Mouse (Mus musculus): ENCODE data around the gene 8030411F24Rik. TPM values are rescaled to one million over a fixed set of nuclear protein-coding genes. Genes with fewer than 3 reads are reported as not detected.

8030411F24Rik gene
- polyA plus RNA-seq, 1 experiment from 2014 or later, result not detected

GRCm38 (mm10) chr2:148806696-148807095, 24.9 kb downstream of the 8030411F24Rik start:
- TF ChIP-seq EP300 (IDR thresholded peaks at IDR 0.05), result no peak
- no peak for TF ChIP-seq CTCF (IDR thresholded peaks at IDR 0.05)
- Histone ChIP-seq H3K9me3 (ENCODE audit: low read length) (no peaks in the 10 kb centered on the region), H3K4me2 (replicated peaks; ENCODE audit: low read depth, low read length) (no peak overlapping the region), H3K4me3 (ENCODE audit: low read depth, low read length) (no peak overlapping the region), H3K36me3 (ENCODE audit: insufficient read depth, low read length) (no peaks in the 10 kb centered on the region), H3K4me1 (ENCODE audit: insufficient read depth, low read depth, low read length) (no peaks in the 10 kb centered on the region), H3K27ac (ENCODE audit: low read length) (no peak overlapping the region), H3K9ac (replicated peaks; ENCODE audit: low read depth) (no peak overlapping the region), H3K27me3 (replicated peaks; ENCODE audit: insufficient read depth, low read length) (no peaks in the 10 kb centered on the region)
- ATAC-seq (no peak), DNase-seq (ENCODE audit: low spot score) (no peak)
- 71% methylated on average over 6 of the region's 6 CpGs for WGBS

GRCm38 (mm10) chr2:148819909-148820308, 38.1 kb downstream of the 8030411F24Rik start, which contains the start of gene Cst13:
Cst13 (plus strand) TSS chr2:148820081.
- Histone ChIP-seq H3K4me2 (replicated peaks; ENCODE audit: low read depth, low read length) (no peak within 1 kb of the TSS), H3K27me3 (replicated peaks; ENCODE audit: insufficient read depth, low read length) (no peaks in the 10 kb centered on the region), H3K9ac (replicated peaks; ENCODE audit: low read depth) (no peak within 1 kb of the TSS), H3K4me1 (ENCODE audit: insufficient read depth, low read depth, low read length) (no peaks in the 10 kb centered on the region), H3K9me3 (ENCODE audit: low read length) (no peaks in the 10 kb centered on the region), H3K36me3 (ENCODE audit: insufficient read depth, low read length) (no peaks in the 10 kb centered on the region), H3K27ac (ENCODE audit: low read length) (no peak within 1 kb of the TSS), H3K4me3 (ENCODE audit: low read depth, low read length) (no peak within 1 kb of the TSS)
- no peak for DNase-seq (ENCODE audit: low spot score)
- no peak for TF ChIP-seq EP300 (IDR thresholded peaks at IDR 0.05)
- no peak for TF ChIP-seq CTCF (IDR thresholded peaks at IDR 0.05)
- ATAC-seq, result no peak

GRCm38 (mm10) chr2:148825986-148826385, 44.2 kb downstream of the 8030411F24Rik start:
- Histone ChIP-seq H3K4me1 (ENCODE audit: insufficient read depth, low read depth, low read length) (no peaks in the 10 kb centered on the region), H3K9me3 (ENCODE audit: low read length) (no peaks in the 10 kb centered on the region), H3K9ac (replicated peaks; ENCODE audit: low read depth) (no peak overlapping the region), H3K27me3 (replicated peaks; ENCODE audit: insufficient read depth, low read length) (no peaks in the 10 kb centered on the region), H3K27ac (ENCODE audit: low read length) (no peak overlapping the region), H3K4me2 (replicated peaks; ENCODE audit: low read depth, low read length) (no peak overlapping the region), H3K4me3 (ENCODE audit: low read depth, low read length) (no peak overlapping the region), H3K36me3 (ENCODE audit: insufficient read depth, low read length) (no peaks in the 10 kb centered on the region)
- DNase-seq (ENCODE audit: low spot score), result no peak
- TF ChIP-seq EP300 (IDR thresholded peaks at IDR 0.05), result no peak
- TF ChIP-seq CTCF (IDR thresholded peaks at IDR 0.05), result no peak
- ATAC-seq, result no peak
- WGBS, result 37% methylated on average over 1 of the region's 1 CpGs

- H3K4me2 ChIP-seq (replicated peaks; ENCODE audit: low read depth, low read length), result no peak within 1 kb of the TSS
- no peak for TF ChIP-seq CTCF (IDR thresholded peaks at IDR 0.05)
- H3K9ac ChIP-seq (replicated peaks; ENCODE audit: low read depth), result no peak within 1 kb of the TSS
- WGBS, result 53% methylated on average over 4 of the region's 4 CpGs
- no peak within 1 kb of the TSS for H3K4me3 ChIP-seq (ENCODE audit: low read depth, low read length)
- H3K36me3 ChIP-seq (ENCODE audit: insufficient read depth, low read length), result no peaks in the 10 kb centered on the region
- ATAC-seq (no peak), DNase-seq (ENCODE audit: low spot score) (no peak)
- no peaks in the 10 kb centered on the region; the same call in 1 of the 2 replicates for H3K4me1 ChIP-seq (ENCODE audit: insufficient read depth, low read depth, low read length)
- H3K9me3 ChIP-seq (ENCODE audit: low read length), result no peaks in the 10 kb centered on the region
- no peaks in the 10 kb centered on the region for H3K27me3 ChIP-seq (replicated peaks; ENCODE audit: insufficient read depth, low read length)
- H3K27ac ChIP-seq (ENCODE audit: low read length), result no peak within 1 kb of the TSS
Measured at GRCm38 (mm10) chr2:148834912-148835311, 53.1 kb downstream of the 8030411F24Rik start, which contains the start of gene Cst9. Cst9 (plus strand) TSS chr2:148835147.

Other genes with a start within 250 kb of the 8030411F24Rik start
- 46.2 and 46.4 TPM in 2 replicates for gene Nxt1, start 109.4 kb upstream of the 8030411F24Rik start, polyA plus RNA-seq (2015; fragmentation: Nextera tagmentation; extraction: Ambion mirVana)
- 21.3 and 23.7 TPM in 2 replicates for gene Gzf1, start 101.0 kb upstream of the 8030411F24Rik start, polyA plus RNA-seq (2015; fragmentation: Nextera tagmentation; extraction: Ambion mirVana)
- gene Napb, start 49.5 kb upstream of the 8030411F24Rik start, polyA plus RNA-seq (2015; fragmentation: Nextera tagmentation; extraction: Ambion mirVana), result 1.4 TPM in 2 replicates
- not detected in 2 replicates for gene Cstl1, start 31.7 kb upstream of the 8030411F24Rik start, polyA plus RNA-seq (2015; fragmentation: Nextera tagmentation; extraction: Ambion mirVana)
- gene Cst11, start 10.5 kb upstream of the 8030411F24Rik start, polyA plus RNA-seq (2015; fragmentation: Nextera tagmentation; extraction: Ambion mirVana), result not detected in 2 replicates
- gene Cst12, start 7.4 kb downstream of the 8030411F24Rik start, polyA plus RNA-seq (2015; fragmentation: Nextera tagmentation; extraction: Ambion mirVana), result not detected in 2 replicates
- gene Cst8, start 16.8 kb downstream of the 8030411F24Rik start, polyA plus RNA-seq (2015; fragmentation: Nextera tagmentation; extraction: Ambion mirVana), result 12.9 and 19.4 TPM in 2 replicates
- gene Cst13, start 38.1 kb downstream of the 8030411F24Rik start, polyA plus RNA-seq (2015; fragmentation: Nextera tagmentation; extraction: Ambion mirVana), result not detected in 2 replicates
- 1.5 and 2.5 TPM in 2 replicates for gene Cst9, start 53.1 kb downstream of the 8030411F24Rik start, polyA plus RNA-seq (2015; fragmentation: Nextera tagmentation; extraction: Ambion mirVana)
- 0.94 and 1.5 TPM in 2 replicates for gene 9230104L09Rik, start 83.0 kb downstream of the 8030411F24Rik start, polyA plus RNA-seq (2015; fragmentation: Nextera tagmentation; extraction: Ambion mirVana)
- 755 and 866 TPM in 2 replicates for gene Cst3, start 93.7 kb downstream of the 8030411F24Rik start, polyA plus RNA-seq (2015; fragmentation: Nextera tagmentation; extraction: Ambion mirVana)
- not detected in 2 replicates for gene Gm1330, start 221.2 kb downstream of the 8030411F24Rik start, polyA plus RNA-seq (2015; fragmentation: Nextera tagmentation; extraction: Ambion mirVana)
- gene Gm10750, start 235.2 kb downstream of the 8030411F24Rik start, polyA plus RNA-seq (2015; fragmentation: Nextera tagmentation; extraction: Ambion mirVana), result not detected in 2 replicates

Data from lung, postnatal 0 days (tissue).